Mouse (Mus musculus) ES-Bruce4 (cell line): ENCODE measurements around the gene Mob1a.

Experiments
- CTCF ChIP-seq: IDR thresholded peaks from one replicate; pipeline ENCODE4 v1.8.1; 2011; ENCODE audit warnings: low read depth, low read length
- EP300 ChIP-seq: IDR thresholded peaks from 2 replicates; pipeline ENCODE4 v1.6.1; 2011; ENCODE audit warnings: low read depth, low read length; ENCODE audit not compliant: insufficient read depth
- POLR2A ChIP-seq: IDR thresholded peaks from one replicate; pipeline ENCODE4 v1.8.1; 2011; ENCODE audit warnings: low read length; ENCODE audit not compliant: insufficient read depth

GRCm38 (mm10) chr6:83351490-83352160 lies 25.8 kb downstream of the Mob1a start:
- TF ChIP-seq CTCF (no peak), POLR2A (no peak), EP300 (no peak)
